Mouse (Mus musculus): ENCODE data around the gene Zcchc2.

Gene Zcchc2

DNA sequence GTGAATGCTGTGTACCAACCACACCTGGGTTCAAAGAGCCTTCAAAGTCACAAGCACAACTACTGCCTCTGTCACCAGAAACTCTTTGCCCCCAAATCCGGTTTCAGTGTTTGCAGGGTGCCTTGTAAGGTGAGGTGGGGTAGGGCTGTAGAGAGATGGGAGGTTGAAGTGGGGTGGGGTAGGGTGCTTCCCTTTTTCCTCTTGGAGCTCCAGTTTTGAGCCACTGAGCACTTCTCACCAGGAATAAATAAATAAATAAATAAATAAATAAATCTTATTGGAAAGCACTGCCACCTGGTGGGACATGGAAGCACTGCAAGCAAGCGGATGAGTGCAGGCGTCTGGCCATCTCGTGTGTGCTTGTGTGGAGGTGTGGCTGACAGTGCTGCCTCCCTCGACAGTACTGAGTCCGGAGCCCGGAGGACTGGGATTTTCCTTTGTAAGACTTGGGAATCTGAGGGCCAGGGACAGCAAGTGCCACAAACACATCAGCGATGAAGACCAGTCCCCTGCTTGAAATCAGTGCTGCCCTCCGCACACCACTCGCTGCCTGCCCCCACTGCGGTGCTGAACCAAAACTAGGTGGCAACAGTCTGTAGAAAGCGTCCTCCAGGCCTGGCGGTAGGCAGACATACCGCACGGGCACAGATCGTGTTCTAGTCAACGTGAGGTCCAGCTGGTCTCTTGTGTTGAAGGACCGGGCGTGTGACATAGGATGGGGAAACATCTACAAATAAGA is 46.8 kb downstream of the Zcchc2 start:
- DNase-seq = peak; percentile 48 to 62

DNA sequence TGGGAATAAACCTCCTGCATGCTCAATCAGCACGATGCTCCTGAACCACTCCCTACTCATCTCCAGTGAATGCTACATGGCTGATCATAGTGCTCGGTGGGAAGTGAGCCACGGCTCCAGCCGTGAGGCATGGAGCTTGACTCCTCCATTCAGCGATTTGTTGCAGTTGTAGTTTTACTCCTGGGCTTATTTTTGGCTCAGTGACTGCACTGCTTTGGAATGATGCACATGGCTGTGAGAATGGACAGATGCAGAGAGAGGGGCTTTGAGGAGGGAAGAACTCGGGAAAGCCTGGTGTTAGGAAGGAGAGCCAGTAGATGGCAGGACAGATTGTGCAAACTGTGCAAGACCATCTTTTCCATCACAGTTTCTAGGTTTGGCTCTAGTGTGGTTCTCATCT is 49.1 kb downstream of the Zcchc2 start:
- DNase-seq = no peak

DNA sequence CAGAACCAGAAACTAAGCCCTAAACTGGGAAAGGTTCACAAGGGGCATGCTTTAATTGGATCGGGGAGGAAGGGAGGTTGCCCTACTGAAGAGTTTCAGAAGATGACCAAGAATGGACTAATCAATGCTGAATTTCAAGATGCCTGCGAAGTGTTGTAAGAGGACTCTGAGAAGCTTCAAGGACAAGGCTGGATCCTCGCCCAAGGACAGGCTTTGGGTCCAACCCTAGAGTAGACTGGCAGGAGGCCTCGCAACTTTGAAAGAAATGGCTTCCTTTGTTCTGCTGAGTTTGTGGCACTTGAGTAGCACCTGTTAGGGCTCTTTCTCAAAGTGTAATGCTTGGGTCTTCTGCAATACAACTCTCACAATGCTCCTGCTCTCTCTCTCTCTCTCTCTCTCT is 50.1 kb downstream of the Zcchc2 start:
- DNase-seq = no peak

DNA sequence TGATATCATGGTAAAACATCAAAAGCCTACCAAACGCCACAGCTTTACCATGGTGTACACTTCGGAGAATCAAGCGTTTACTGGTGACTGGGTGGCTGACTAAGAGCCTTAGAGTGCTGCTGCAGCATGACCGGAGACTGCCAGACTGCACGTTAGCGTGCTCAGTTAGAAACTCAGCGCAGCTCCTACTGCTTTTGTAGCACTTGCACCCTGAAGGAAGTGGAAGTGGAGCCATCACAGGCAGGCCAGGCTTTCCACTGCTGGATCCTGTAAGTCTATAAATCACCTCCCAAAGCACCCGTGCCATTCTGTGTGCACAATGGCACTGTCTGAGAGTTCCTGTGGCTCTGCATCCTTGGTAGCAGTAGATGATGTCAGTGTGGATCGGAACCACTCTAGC is 52.0 kb downstream of the Zcchc2 start:
- no peak for DNase-seq

DNA sequence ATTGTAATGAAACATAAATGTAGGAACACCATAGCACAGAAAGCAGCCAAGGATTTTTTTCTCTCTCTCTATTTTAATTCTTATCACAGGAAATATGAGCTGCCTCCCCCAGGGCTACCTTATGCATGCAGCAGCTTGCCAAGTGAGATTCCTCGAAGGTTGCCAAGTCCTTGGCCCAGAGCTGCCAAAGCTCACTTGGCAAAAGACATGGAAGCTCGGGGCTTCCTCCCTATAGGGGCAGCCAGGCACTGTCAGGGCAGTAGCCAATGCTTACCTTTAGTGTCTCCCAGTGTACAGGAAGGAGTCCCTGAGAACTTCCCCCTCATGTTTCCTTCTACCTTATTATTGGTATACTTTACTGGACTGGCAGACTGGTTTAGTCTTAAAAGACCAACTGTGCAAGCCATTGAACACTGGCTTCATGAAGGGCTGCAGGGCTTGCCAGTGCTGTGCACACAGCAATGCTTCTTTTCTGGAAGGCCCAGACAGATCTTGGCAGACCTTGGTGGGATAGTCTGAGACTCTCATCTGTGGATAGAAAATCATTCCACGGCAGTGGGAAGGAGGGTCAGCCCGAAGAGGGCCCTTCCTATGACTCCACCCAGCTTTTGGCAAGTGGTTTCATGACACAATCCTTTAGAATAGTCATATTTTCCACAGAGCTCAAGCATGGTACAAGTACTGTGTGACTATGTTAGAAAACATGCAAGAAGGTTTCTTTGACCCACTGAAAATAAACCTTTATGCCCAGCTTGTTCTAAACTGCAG is 53.0 kb downstream of the Zcchc2 start:
- DNase-seq = peak in 1 of 2 experiments; percentile 10

DNA sequence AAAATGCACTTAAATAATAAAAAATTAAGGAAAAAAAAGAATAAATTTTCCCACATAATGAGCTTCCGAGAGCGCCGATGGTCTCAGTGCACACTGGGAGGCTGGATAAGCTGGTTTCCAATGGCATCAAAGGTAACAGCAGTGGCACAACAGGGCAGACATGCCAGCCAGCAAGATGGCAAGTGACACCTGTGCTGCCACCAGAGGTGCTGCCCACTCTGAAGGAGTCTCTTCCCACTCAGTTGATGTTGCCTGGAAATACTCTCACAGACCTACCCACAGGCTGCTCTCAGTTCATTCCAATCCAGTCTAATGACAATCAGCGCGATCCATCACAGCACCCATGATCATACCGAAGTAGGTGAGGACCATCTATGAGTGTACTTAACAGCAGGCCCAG is 58.8 kb downstream of the Zcchc2 start:
- no peak for DNase-seq

DNA sequence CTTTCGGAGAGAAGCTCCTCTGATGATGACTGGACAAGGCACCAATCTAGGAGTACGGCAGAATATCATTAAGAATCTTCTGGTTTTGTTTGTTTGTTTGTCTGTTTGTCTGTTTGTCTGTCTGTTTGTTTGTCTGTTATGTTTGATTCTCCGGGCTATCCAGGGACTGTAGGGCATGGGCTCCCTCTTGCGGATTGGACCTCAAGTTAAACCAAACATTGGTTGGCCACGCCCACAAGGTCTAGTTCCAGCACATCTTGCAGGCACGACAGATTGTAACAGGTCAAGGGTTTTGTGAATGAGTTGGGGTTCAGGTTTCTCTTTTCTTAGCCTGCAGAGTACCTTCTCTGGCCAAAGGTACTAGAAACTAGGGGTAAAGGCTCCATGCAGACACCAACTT is 64.8 kb downstream of the Zcchc2 start:
- DNase-seq = no peak

DNA sequence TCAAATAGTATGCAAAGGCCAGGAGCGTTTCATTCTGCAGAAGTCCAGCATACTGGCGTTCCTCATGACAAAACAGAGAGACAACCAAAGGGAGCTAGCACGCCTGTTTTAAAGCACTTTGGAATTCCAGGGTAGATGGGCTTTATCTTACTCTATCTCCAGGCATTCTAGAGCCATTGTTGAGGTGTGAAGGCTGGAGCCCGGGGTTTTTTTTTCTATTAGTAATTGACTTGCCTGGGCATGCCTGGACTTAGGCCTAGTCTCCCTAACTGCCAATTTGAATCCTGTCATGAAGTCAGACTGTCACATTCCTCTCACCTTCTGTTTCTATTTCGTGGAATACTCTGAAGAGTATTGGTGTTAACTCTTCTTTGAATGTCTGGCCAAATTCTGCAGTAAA is 68.1 kb downstream of the Zcchc2 start:
- no peak for DNase-seq

DNA sequence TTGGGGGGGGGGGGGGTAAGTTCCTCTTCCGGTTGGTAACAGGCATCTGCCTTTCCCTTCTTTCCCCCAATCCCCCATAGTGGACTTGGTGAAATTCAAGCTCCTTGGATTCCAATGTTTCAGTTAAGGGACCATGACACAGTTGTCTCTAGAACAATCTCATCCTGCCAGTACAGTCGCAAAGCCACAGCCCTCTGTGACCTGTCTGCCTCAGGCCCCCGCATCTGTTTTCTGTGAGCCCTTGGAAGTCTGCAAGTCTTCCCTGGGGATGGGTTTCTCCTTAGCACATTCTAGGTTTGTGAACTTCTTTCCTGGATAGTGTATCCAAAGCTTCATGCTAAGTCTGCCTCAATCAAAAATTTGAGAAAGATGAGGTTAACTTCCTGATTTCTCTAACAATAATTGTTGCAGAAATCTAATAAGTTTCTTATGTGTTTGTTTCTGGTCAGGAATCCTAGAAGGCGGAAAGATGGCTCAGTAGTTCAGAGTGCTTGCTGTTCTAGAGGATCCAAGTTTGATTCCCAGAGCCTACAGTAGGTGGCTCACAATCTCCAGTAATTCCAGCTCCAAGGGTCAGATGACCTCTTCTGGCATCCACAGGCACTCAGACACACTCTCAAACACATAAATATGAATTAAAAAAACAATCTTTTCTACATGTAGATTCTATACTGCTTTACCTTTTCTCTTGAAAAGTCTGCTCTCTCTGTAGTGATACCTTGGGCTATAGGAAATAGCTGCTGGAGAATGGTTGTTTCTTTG is 69.5 kb downstream of the Zcchc2 start:
- DNase-seq = no peak

DNA sequence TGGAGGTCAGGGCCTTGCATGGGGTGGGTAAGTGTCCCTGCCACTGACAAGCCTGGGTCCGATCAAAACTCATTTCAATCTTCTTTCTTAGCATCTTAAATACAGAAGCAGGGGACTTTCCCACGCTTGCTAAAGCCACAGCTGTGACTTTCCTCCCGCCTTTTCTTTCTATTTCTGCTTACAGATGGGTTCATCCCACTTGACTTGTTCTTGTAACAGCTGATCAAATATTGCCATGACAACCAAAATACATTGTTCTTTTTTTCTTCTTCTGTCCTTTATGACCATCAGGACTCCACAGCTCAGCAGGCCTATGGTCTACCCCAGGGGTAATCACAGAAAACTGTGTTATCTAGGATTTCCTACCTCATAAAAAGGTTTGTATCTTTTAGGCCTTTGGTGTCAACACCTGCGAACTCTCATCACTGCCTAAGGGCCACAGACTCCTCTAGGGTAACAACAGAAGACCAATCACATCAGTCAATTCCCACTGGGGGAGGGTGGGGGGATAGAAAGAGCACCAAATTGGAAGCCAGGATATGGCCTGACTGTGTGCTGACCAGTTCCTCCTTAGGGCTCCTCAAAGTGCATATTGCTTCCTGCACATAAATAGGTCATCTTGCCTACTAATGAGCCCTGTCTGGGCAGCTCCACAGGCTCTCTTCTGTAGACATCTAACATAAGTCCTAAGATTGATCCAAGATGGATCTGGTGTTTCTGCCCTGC is 71.1 kb downstream of the Zcchc2 start:
- DNase-seq = no peak

DNA sequence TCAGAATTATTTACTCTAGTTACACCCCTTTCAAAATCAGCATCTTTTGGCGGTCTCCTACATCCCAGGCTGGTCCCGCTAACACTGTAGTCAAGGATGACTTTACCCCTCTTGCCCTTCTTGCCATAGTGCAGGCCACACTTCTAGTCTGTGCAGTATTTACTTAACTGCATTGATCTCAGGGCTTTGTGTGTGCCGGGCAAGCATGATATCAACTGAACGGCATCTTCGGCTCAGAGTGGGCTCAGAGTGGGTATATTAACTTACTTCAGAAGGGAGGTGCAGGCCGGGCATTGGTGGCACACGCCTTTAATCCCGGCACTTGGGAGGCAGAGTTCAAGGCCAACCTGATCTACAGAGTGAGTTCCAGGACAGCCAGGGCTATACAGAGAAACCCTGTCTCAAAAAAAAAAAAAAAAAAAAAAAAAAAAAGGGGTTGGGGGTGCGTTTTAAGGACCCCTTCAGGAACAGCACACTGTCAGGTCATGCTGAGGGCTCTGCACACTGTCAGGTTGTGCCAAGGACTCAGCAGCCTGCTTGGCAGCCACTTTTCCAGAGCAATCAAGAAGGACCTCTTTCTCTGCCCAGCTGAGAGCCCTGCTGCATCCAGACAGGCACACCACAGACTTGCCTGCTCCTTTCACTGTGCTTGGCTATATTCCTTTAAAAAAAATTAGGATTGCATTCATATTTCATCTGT is 72.8 kb downstream of the Zcchc2 start:
- DNase-seq = no peak

DNA sequence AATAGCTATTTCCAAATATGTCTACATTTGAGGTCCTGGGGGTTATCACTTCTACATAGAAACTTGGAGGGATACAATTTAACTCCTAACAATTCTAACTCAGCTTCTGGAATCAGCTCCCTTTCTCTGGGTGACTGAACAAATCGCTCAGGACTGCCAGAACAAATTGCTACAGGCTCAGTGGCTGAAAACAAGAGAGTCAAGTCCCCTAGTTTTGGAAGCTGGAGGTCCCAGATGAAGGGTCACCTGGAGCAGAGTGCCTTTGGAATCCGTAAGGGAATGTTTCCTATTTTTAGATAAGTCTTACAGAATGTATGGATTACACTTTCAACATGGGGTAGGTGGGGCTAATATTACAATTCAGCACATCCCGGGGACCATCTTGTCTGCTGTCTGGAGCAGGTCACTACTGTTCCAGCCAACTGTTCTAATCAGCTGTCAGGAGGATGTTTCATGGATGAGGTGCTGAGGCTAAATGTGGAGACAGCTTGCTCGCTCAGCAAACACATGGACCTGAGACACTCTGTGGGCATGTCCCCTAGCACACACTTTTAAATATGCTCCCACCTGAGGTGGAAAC is 73.5 kb downstream of the Zcchc2 start:
- no peak for DNase-seq

DNA sequence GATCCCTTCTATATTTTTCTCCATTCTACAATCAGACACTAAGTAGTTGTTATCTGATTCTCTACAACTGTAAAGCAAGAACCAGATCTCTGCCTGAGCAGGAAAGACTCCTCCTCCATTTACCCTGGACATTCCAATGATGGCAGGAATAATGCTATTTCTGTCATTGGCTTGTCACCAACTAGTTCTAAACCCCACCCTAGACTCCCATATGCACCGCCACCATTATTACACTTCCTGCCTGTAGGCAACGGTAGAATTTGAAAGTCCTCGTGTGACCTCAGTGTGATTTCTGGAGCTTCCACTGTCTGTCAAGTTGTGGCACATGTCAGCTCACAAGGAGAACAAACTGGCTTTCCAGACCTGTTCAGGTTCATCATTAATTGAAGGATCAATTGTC is 74.1 kb downstream of the Zcchc2 start:
- DNase-seq = no peak

DNA sequence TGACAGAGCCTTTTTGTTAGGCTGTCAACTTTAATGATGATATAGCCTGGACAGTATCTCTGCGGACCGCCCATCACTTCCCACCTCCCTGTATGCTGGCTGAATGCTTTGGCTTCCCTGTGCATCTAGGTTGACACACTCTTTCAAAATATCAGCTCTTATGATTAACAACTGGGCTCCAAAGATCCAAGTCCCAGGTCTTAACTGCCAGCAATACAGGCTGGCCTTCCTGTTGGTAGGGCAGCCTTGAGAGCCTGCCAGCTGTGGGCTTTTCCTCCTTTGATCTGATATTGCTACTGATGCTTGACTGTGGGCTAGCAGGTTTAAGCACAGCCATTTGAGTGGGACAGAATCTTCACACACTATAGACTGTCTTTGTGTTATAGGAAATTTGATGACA is 74.5 kb downstream of the Zcchc2 start:
- no peak for DNase-seq

DNA sequence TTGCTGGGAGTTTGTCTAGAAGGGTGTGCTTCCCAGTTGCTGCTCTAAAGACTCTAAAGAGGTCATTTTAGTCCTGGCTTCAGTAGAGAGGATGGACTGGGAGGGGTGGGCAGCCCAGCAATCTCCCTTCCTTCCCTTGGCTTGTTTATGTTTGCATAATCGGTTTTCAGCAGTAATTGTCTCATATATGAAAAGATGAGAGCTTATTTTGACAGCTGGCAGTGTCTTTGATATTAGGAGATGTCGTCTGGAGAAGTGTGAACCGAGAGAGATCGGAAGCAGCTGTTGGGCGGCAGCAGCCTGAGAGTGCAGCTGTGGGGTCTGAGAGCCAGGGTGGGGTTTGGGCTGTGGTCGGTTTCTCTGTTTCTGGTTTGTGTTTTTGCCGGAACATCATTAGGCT is 75.5 kb downstream of the Zcchc2 start:
- DNase-seq = no peak

DNA sequence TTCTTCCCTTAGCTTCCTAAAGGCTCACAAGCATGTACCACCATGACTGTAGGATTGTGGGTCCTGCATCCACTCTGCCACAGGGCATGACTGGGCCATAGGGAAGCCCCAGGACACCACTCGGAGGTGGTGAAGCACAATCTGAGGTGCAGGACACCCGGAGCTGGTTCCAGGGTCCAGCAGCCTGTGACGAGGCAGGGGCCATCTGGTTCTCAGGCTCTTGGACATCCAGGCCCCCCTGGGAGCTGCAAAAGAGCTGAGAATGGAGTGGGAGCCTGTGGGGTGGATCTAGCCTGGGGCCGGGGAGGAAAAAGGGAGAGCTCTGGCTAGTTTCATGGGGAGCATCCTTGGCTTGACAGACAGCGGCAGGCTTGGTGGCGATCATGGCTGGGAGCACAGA is 77.1 kb downstream of the Zcchc2 start:
- no peak for DNase-seq

DNA sequence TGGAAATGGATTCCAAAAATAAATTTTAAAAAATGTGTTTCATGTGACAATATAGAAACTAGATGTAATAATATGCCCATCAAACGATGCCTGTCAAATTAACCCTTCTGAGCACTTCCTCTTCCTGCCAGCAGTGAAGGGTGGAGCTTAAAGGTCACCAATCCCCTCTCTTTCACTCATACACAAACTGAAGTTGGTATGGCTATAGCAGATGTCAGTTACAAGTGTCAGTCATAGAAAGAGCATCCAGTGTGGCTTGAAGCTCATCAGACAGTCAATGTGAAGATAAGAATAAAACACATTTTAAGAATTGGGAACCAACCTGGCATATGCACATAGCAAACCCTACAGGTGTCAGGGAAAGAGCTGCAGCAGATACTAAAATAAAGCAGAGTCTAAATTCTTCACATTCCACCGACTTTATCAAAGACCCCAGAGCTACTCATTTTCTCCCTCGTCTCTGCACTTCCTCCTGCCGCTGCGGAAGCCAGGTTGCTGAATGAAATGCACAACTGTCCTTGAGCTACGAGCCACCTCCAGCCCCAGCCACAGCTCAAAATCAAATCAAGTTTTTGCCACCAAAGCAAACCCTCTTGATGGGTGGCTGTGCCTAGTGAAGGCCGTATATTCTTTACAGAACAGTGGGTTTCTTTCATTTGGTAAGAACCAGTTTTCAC is 79.8 kb downstream of the Zcchc2 start:
- no peak for DNase-seq

DNA sequence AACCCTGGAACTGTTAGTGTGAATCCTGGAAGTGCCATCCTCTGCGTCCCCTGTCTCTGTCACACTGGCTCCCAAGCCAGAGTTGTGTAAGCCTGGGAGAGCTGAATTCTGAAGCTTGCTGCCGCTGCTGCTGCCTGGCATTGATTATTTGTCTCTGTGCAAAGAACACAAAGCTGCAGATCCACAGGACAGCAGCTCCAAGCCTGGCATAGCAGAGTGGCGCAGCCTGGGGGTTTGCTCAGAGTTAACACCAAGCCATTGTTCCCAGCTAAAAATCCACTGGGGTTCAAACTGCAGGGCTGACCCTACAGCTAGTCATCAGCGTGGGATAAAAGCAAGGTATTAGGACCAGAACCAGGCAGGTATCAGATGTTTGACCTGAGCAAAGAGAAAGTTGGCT is 80.6 kb downstream of the Zcchc2 start:
- no peak for DNase-seq

DNA sequence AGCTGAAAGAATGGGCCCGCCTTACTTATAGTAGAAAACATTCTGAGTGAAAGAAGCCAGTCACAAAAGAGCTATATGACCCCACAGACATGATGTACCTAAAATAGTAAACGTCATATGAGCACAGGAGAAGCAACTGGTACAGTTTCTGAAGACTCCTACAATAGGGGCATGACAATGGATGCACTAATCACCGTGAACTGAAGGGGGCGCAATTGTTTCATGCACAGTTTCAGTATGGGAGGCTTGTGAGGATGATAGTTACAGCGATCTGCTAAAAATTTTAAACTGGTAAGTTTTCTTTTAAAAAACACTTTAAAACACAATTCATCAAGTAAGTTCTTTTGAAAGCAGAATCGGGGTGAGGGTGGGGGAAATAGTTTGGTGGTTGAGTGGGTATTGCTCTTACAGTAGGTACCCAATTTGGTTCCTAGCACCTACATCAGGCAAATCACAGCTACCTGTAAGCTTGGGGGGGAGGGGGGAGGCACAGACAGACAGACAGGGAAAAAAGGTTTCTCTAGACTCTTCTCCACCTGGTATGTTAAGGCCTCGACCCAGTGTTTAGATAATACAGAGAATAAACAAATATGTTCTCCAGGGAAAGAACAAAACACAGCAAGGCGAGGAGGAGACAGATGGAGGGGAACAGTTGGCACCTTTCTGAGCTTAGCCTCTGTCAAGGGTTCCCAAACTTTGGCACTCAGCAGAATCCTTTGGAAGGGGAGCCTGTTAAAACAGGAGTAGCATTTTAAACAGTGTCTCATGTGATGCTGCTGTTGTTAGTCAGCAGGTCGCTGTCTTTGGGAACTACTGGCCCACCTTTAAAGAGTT is 81.2 kb downstream of the Zcchc2 start:
- peak; percentile 73 to 79 for DNase-seq

DNA sequence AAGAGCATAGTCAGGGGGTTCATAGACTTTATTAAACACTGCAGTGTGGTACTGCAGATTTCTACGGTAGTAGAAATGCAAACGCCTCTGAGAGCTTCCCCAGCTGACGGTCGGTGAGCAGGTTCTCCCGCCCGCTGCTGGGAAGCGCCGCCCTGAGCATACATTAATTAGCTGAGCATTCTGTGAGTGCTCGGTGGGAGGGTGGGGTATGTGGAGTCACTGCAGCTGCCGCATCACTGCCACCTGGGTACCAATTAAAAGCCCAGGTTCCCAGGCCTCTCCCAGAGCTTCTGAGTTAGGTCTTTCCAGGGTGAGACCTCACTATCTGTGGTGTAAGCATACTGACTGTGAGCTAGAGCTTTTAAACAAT is 81.8 kb downstream of the Zcchc2 start:
- DNase-seq = no peak

DNA sequence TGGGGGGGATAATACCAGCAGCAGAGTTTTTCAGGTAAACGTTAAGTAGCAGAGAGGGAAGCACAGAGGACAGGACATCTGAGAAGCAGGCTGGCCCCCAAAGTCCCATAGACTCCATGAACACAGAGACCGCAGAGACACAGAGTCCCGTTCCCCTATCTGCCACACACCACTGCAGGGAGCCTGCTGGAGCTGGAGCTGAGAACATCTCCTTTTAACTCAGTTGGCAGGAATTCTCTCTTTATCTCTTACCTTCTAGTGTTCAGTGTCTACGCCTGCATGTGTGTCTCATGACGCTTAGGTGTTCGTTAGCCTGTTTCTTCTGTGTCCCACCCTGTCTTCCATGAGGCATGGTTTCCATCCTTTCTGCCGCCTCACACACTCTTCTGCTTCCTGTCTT is 83.0 kb downstream of the Zcchc2 start:
- no peak for DNase-seq
